8 mouse cellular contexts compared by ENCODE assay signal in the genomic region with DNA sequence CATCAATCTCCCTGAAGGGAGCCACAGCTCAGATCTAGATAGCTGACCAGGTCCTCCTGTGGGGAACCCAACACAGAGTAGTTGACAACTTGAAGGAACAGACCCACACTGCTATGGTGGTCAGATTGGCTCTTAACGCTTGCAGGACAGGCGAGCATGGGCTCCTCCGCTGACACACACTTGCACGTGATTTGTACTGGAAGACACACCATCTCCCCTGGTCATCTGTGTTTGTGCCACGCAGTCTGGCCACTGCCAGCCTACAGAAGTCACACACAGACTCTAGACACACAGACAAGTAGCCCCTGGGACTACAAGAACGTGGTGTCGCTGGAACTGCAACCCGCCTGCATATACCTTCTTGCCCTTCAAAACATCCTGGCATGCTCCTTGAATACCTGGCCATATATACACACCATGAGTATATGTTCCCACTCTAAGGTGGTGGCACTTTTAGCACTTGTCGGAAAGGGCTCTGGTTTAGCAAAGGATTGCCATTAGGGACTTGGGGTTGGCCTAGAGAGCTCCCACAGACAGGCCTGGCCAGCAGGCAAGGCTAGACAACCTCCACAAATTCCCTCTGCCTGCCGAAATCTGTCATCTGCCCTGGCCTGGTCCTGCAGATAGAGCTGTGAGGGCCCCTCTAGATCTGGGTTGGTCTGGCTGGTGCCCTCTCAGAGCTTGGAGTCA. TPM values are rescaled to one million over a fixed set of nuclear protein-coding genes. Genes with fewer than 3 reads are reported as not detected.
DNase-seq lines count a peak whose midpoint lies in the region; ATAC-seq and TF ChIP-seq lines count a peak whose summit lies in the region.

No protein-coding gene starts in this region.

- WGBS in kidney, postnatal 0 days, result 55% methylated on average over 10 of the region's 10 CpGs
- 33% methylated on average over 10 of the region's 10 CpGs for WGBS in hindbrain, postnatal 0 days
- 52% methylated on average over 10 of the region's 10 CpGs for WGBS in midbrain, postnatal 0 days

- H3K36me3 ChIP-seq in kidney, postnatal 0 days (ENCODE audit: insufficient read depth, low read length), result no peaks in the 10 kb centered on the region
- no peaks in the 10 kb centered on the region for H3K36me3 ChIP-seq in hindbrain, postnatal 0 days (ENCODE audit: insufficient read depth, low read length)
- no peaks in the 10 kb centered on the region for H3K36me3 ChIP-seq in midbrain, postnatal 0 days (ENCODE audit: insufficient read depth, low read length)

- H3K4me2 ChIP-seq in kidney, postnatal 0 days (ENCODE audit: low read length), result peak overlapping the region; percentile 80
- H3K4me2 ChIP-seq in hindbrain, postnatal 0 days (ENCODE audit: low read depth, low read length), result peak overlapping the region; percentile 80
- peak overlapping the region; percentile 99 for H3K4me2 ChIP-seq in midbrain, postnatal 0 days (ENCODE audit: low read depth, low read length, poor library complexity, severe bottlenecking)

- ATAC-seq in kidney, postnatal 0 days (replicated peaks; ENCODE audit: low FRiP score, low read depth), result no peak
- ATAC-seq in hindbrain, postnatal 0 days, result no peak
- no peak for ATAC-seq in midbrain, postnatal 0 days (ENCODE audit: low FRiP score)

- H3K9me3 ChIP-seq in kidney, postnatal 0 days (replicated peaks; ENCODE audit: low read length), result no peaks in the 10 kb centered on the region
- H3K9me3 ChIP-seq in hindbrain, postnatal 0 days (ENCODE audit: low read length), result no peaks in the 10 kb centered on the region
- H3K9me3 ChIP-seq in midbrain, postnatal 0 days (ENCODE audit: low read length), result no peaks in the 10 kb centered on the region

- H3K9ac ChIP-seq in kidney, postnatal 0 days (ENCODE audit: low read depth, low read length), result peak overlapping the region; percentile 94
- H3K9ac ChIP-seq in hindbrain, postnatal 0 days (replicated peaks; ENCODE audit: low read length), result peak overlapping the region; percentile 97
- H3K9ac ChIP-seq in midbrain, postnatal 0 days (replicated peaks; ENCODE audit: low read length, poor library complexity, severe bottlenecking), result peak overlapping the region; percentile 78

- no peak for DNase-seq in kidney, postnatal 0 days (ENCODE audit: low spot score)
- no peak for DNase-seq in kidney, postnatal 4 days
- DNase-seq in cerebellum, adult 9-11 months, result peak; percentile 59
- no peak for DNase-seq in hindbrain, postnatal 0 days (ENCODE audit: low spot score)
- DNase-seq in midbrain, postnatal 0 days (ENCODE audit: low spot score), result no peak
- DNase-seq in layer of hippocampus, postnatal 36 days, result no peak
- no peak for DNase-seq in layer of hippocampus, postnatal 25 days (ENCODE audit: extremely low spot score in 1 of 2, low spot score in 1 of 2)
- no peak for DNase-seq in adrenal gland, postnatal 4 days (ENCODE audit: low spot score in 2 of 2)

- H3K27ac ChIP-seq in kidney, postnatal 0 days, result no peak overlapping the region
- H3K27ac ChIP-seq in hindbrain, postnatal 0 days, result peak overlapping the region; percentile 93
- peak overlapping the region; percentile 74 for H3K27ac ChIP-seq in midbrain, postnatal 0 days (ENCODE audit: low read depth, low read length)

- peaks cover 18% of the 10 kb centered on the region for H3K27me3 ChIP-seq in kidney, postnatal 0 days (ENCODE audit: insufficient read depth, low read length)
- peaks cover 5% of the 10 kb centered on the region; the same call in 1 of the 2 replicates for H3K27me3 ChIP-seq in hindbrain, postnatal 0 days (ENCODE audit: insufficient read depth, low read length)
- peaks cover 41% of the 10 kb centered on the region for H3K27me3 ChIP-seq in midbrain, postnatal 0 days (ENCODE audit: insufficient read depth, low read length)

- no peak for TF ChIP-seq CTCF in kidney, postnatal 0 days (IDR thresholded peaks at IDR 0.05; ENCODE audit: low read depth)
- TF ChIP-seq CTCF in hindbrain, postnatal 0 days (IDR thresholded peaks at IDR 0.05; ENCODE audit: low read depth), result no peak
- no peak for TF ChIP-seq CTCF in midbrain, postnatal 0 days (IDR thresholded peaks at IDR 0.05)

- peak overlapping the region; percentile 79 for H3K4me3 ChIP-seq in kidney, postnatal 0 days (replicated peaks; ENCODE audit: low read depth, low read length)
- peak overlapping the region; percentile 83 for H3K4me3 ChIP-seq in hindbrain, postnatal 0 days (ENCODE audit: low read length)
- H3K4me3 ChIP-seq in midbrain, postnatal 0 days (ENCODE audit: low read depth, low read length), result peak overlapping the region; percentile 69

- peaks cover 12% of the 10 kb centered on the region; the same call in 1 of the 2 replicates for H3K4me1 ChIP-seq in kidney, postnatal 0 days (replicated peaks; ENCODE audit: insufficient read depth, low read length)
- peaks cover 12% of the 10 kb centered on the region for H3K4me1 ChIP-seq in hindbrain, postnatal 0 days (ENCODE audit: insufficient read depth, low read length)
- no peaks in the 10 kb centered on the region for H3K4me1 ChIP-seq in midbrain, postnatal 0 days (ENCODE audit: insufficient read depth, low read length)

RNA-seq across cellular contexts. Expression of a gene that starts 1.6 kb away (rescaled TPM):
- 21.1 and 22.3 TPM in 2 replicates for polyA plus RNA-seq in kidney, postnatal 0 days (2015; fragmentation: Nextera tagmentation; extraction: Ambion mirVana)
- 90.4 and 92.5 TPM in 2 replicates for total RNA-seq in hindbrain, postnatal 0 days (2014; rRNA removed)
- 123 and 126 TPM in 2 replicates for polyA plus RNA-seq in hindbrain, postnatal 0 days (2015; fragmentation: Nextera tagmentation; extraction: Ambion mirVana)
- 40.1 and 62.5 TPM in 2 replicates for total RNA-seq in midbrain, postnatal 0 days (2014; rRNA removed)
- polyA plus RNA-seq in midbrain, postnatal 0 days (2015; fragmentation: Nextera tagmentation; extraction: Ambion mirVana), result 41.7 and 53.7 TPM in 2 replicates
- 100 to 1,000 TPM; 387 to 434 TPM for total RNA-seq in layer of hippocampus, postnatal 36 days (2021)
- total RNA-seq in layer of hippocampus, postnatal 25 days (2021), result 100 to 1,000 TPM; 406 to 477 TPM
- total RNA-seq in adrenal gland, postnatal 4 days (2021), result 100 to 1,000 TPM; 134 to 137 TPM

RNA-seq across cellular contexts. Expression of a gene that starts 24.0 kb away (rescaled TPM):
- polyA plus RNA-seq in kidney, postnatal 0 days (2015; fragmentation: Nextera tagmentation; extraction: Ambion mirVana), result 7.0 and 7.4 TPM in 2 replicates
- 6.6 and 7.2 TPM in 2 replicates for total RNA-seq in hindbrain, postnatal 0 days (2014; rRNA removed)
- 12.3 and 12.5 TPM in 2 replicates for polyA plus RNA-seq in hindbrain, postnatal 0 days (2015; fragmentation: Nextera tagmentation; extraction: Ambion mirVana)
- total RNA-seq in midbrain, postnatal 0 days (2014; rRNA removed), result 7.6 and 7.7 TPM in 2 replicates
- polyA plus RNA-seq in midbrain, postnatal 0 days (2015; fragmentation: Nextera tagmentation; extraction: Ambion mirVana), result 12.6 and 14.5 TPM in 2 replicates
- total RNA-seq in layer of hippocampus, postnatal 36 days (2021), result 10 to 100 TPM in 1 of 2 experiments, 1 to 10 TPM in 1; 9.4 to 10.5 TPM
- 10 to 100 TPM in 1 of 2 experiments, 1 to 10 TPM in 1; 9.3 to 10.6 TPM for total RNA-seq in layer of hippocampus, postnatal 25 days (2021)
- total RNA-seq in adrenal gland, postnatal 4 days (2021), result 1 to 10 TPM; 5.7 to 6.7 TPM

RNA-seq across cellular contexts. Expression of a gene that starts 32.7 kb away (rescaled TPM):
- 51.0 and 54.3 TPM in 2 replicates for polyA plus RNA-seq in kidney, postnatal 0 days (2015; fragmentation: Nextera tagmentation; extraction: Ambion mirVana)
- 33.0 and 34.1 TPM in 2 replicates for total RNA-seq in hindbrain, postnatal 0 days (2014; rRNA removed)
- 43.4 and 45.3 TPM in 2 replicates for polyA plus RNA-seq in hindbrain, postnatal 0 days (2015; fragmentation: Nextera tagmentation; extraction: Ambion mirVana)
- total RNA-seq in midbrain, postnatal 0 days (2014; rRNA removed), result 27.5 and 28.2 TPM in 2 replicates
- 42.9 and 45.1 TPM in 2 replicates for polyA plus RNA-seq in midbrain, postnatal 0 days (2015; fragmentation: Nextera tagmentation; extraction: Ambion mirVana)
- 10 to 100 TPM; 23.2 to 25.7 TPM for total RNA-seq in layer of hippocampus, postnatal 36 days (2021)
- 10 to 100 TPM; 23.7 to 27.3 TPM for total RNA-seq in layer of hippocampus, postnatal 25 days (2021)
- 10 to 100 TPM; 46.9 to 48.0 TPM for total RNA-seq in adrenal gland, postnatal 4 days (2021)

RNA-seq across cellular contexts. Expression of a gene that starts 41.9 kb away (rescaled TPM):
- polyA plus RNA-seq in kidney, postnatal 0 days (2015; fragmentation: Nextera tagmentation; extraction: Ambion mirVana), result 97.1 and 98.9 TPM in 2 replicates
- 62.5 and 68.1 TPM in 2 replicates for total RNA-seq in hindbrain, postnatal 0 days (2014; rRNA removed)
- 90.6 and 98.0 TPM in 2 replicates for polyA plus RNA-seq in hindbrain, postnatal 0 days (2015; fragmentation: Nextera tagmentation; extraction: Ambion mirVana)
- 43.8 and 57.5 TPM in 2 replicates for total RNA-seq in midbrain, postnatal 0 days (2014; rRNA removed)
- polyA plus RNA-seq in midbrain, postnatal 0 days (2015; fragmentation: Nextera tagmentation; extraction: Ambion mirVana), result 83.5 and 88.3 TPM in 2 replicates
- total RNA-seq in layer of hippocampus, postnatal 36 days (2021), result 10 to 100 TPM; 67.9 to 68.5 TPM
- 10 to 100 TPM; 67.0 to 69.7 TPM for total RNA-seq in layer of hippocampus, postnatal 25 days (2021)
- 10 to 100 TPM; 86.4 to 93.8 TPM for total RNA-seq in adrenal gland, postnatal 4 days (2021)

RNA-seq across cellular contexts. Expression of a gene that starts 48.1 kb away (rescaled TPM):
- polyA plus RNA-seq in kidney, postnatal 0 days (2015; fragmentation: Nextera tagmentation; extraction: Ambion mirVana), result 644 and 753 TPM in 2 replicates
- 350 and 359 TPM in 2 replicates for total RNA-seq in hindbrain, postnatal 0 days (2014; rRNA removed)
- polyA plus RNA-seq in hindbrain, postnatal 0 days (2015; fragmentation: Nextera tagmentation; extraction: Ambion mirVana), result 418 and 457 TPM in 2 replicates
- 369 and 436 TPM in 2 replicates for total RNA-seq in midbrain, postnatal 0 days (2014; rRNA removed)
- polyA plus RNA-seq in midbrain, postnatal 0 days (2015; fragmentation: Nextera tagmentation; extraction: Ambion mirVana), result 444 and 445 TPM in 2 replicates
- 100 to 1,000 TPM; 557 to 631 TPM for total RNA-seq in layer of hippocampus, postnatal 36 days (2021)
- total RNA-seq in layer of hippocampus, postnatal 25 days (2021), result 100 to 1,000 TPM; 473 to 552 TPM
- 100 to 1,000 TPM; 480 to 531 TPM for total RNA-seq in adrenal gland, postnatal 4 days (2021)
